Mouse (Mus musculus) cerebellum, adult (tissue): ENCODE data around the gene Tepp.
A peak's percentile ranks its signal among the peaks of the same experiment; 100 is the strongest.

Experiments
- ATAC-seq: cut with Nextera tagmentation; 2 replicates; pipeline ENCODE4 v1.9.2; 2017; ENCODE audit warnings: mild to moderate bottlenecking, moderate library complexity, mixed read lengths; ENCODE audit not compliant: insufficient number of reproducible peaks, low FRiP score, low TSS enrichment

Tepp gene

DNA sequence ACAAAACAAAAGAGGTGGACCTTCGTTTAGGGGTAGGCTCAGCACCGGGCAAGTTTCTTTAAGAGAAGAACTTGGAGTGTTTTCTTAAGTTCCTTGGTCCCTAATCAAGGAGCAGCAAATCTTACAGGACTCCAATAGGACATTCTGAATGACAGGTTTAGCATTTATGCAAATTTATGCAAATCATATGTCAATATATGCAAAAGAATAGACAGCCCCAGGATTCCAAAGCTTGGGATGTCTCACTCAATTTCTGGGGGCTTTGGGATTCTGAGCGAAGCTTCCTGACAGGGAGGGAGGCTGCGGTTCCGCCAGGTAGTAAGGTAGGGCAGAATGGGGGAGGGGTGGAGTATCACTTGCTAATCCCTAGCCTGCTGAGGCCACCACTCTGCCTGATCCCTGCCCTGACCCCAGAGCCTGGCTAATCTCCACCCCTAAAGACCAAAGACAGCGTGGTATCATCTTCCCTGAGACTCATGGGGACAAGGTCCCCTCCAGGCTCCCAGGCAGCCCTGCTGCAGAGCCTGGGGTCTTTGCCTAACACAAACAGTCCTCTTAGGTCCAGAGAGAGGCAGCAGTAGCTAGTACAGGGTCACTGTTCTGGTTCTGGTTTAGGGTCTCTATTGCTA is at the start of gene Tepp:
TSS of gene Tepp (plus strand) at position 225 of the 629 bp plus-strand sequence.
- ATAC-seq = no peak

DNA sequence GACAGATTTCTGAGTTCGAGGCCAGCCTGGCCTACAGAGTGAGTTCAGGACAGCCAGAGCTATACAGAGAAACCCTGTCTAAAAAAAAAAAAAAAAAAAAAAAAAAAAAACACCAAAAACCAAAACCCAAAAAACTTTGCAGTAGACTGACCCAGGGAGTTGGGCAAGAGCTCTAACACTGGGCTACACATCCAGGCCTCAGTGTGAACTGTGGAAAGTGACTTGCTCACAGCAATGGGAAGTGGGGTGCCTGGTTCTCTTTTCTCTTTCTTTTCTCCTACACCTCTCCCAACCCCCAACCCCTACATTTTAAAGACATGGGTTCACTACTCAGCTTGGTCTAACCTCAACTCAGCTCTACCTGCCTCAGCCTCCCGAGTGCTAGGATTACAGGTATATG is 48.2 kb upstream of the Tepp start:
- no peak for ATAC-seq

DNA sequence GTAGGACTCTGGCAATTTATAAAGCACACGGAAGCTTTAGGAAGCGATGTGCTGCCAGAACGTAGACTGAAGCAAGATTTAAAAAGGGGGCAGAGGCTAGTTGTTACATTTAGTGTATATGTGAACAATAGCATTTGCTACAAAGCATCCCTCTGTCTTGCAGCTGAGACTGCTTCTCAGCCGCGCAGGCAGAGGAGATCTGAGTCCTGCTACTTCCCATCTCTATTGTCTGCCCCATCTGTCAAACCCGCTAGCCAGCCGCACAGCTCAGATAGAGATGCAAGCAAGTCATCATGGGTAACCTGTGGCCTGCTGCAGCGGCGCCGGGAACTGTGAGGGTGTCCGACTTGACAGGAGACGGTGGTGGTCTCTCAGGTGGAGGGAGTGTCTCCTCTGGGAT is 39.9 kb upstream of the Tepp start:
- no peak for ATAC-seq

DNA sequence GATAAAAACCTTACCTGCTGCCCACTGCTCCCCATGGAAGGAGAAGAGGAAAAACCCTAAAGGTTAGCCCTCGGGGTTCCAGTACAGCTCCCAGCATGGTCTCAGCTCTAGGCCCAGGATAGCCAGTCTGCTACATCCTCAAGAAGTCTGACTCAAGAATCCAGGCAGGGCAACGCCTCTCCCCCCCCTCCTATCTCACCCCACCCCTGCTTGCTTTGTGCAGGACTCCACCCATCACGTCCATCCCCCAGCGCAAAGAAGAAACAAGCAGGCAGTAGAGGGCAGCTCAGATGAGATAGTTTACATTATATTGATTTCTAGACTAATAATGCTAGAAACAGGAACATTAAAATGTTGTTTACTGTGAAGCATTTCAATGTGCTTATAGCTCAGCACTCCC is 38.5 kb upstream of the Tepp start:
- no peak for ATAC-seq

DNA sequence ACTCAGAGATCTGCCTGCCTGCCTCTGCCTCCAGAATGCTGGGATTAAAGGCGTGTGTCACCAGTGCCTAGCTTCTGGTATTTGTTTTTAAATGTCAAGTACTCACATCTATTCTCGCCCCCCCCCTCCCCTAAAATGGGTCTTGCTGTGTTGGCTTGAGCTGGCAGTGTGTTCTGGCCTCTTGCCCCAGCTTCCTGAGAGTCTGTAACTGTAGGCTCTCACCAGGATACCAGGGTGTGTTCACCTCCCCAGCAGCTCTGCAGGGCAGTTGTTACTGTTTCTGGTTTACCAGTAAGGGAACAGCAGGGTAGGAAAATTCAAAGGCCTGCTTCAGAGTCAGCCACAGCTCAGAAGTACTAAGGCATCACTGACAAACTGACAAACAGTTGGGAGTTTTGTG is 37.5 kb upstream of the Tepp start:
- ATAC-seq = no peak

DNA sequence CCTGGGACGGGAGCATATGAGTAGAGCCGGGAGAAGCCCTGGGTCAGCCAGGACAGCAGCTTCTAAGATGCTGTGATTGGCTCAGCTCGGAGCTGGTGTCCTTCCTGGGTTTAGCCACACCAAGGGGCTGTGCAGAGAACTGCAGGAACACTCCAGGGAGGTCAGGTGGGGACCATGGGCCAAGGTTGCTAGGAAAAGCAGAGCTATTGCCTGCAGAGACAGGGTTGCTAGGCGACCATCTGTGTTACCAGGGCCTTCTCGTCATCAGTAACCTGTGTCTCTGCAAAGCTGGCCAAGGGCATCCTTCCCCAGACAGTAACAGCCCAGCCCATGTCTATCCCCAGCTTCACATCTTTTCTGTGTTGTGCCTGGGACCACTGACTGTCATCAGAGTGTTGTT is 28.9 kb upstream of the Tepp start:
- ATAC-seq = no peak

DNA sequence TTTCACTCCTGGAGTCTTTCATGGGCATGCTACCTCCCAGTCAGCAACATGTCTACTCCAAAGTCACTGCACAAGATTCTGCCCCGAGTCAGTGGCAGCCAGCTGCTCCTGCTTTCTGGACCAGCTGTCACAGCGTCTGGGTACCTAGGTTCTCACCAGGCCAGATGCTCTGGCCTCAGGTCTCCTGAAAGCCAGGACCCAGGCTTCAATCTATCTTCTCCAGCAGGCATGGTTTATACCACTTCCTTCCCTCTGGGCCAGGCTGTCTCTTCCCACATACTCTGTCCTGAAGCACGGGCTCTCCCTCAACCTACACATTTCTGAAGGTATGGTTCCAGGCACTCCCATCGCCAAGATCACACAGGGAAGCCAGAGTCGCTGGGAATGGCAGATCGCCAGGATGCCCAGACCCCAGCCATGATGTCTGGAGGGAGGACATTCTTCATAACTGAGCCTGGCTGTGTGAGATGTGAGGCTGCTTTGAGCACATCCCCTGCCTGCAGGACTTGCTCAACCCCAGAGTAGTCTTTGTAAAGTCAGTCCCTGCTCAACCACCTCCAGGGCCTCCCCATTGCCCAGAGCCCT is 21.2 kb upstream of the Tepp start:
- no peak for ATAC-seq

DNA sequence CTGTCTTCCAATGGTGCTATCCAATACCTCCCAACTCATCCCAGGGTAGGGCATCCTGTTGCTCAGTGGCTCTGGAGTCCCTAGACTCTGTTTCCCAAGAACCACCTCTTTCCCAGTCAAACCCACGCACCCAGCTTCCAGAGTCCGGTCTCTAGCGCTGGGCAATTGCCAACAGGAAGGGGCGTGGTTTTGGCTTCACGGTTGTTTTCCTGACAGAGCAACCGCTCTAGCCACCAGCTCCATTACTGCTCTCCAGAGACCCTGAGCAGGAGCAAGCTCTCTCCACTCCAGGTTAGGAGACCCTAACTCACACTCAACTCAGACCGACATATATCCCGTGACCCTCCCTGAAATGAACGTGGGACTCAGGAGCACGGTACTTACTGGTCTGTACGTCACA is 17.2 kb upstream of the Tepp start:
- no peak for ATAC-seq

DNA sequence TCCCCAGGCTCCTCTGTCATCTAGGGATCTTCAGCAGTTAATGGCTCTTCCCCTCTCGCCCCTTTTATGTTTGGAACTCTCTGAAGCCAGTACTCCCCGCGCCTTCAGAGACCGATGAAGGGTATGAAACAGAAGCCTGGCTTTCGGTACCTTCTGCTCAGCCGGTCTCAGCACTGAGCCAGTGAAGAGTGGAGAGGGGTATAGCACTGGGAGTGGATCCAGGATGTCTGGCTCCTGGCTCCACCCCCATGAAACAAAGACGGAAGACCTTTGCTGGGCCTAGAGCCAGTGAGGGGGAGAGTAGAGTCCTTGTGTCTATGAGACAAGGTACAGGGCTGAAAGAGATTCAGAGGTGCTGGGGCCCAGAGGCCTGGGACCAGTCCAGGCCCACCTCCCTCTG is 16.5 kb upstream of the Tepp start:
- no peak for ATAC-seq

DNA sequence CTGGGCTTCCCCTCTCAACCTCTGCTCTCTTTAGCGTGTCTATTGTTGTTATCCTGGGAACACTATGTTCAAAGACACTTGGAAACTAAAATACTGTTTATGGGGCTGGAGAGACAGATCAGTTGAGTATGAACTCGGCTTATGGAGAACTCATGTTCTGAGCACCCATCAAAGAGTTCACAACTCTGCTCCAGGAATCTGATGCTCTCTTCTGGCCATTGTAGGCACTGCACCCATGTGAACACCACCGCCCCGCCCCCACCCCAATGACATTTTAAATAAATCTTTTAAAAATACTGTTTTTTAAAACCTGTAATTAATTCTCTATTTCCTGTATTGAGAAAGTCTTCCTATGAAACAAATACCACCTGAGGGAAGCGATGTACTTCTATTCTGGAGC is 8.0 kb upstream of the Tepp start:
- no peak for ATAC-seq

DNA sequence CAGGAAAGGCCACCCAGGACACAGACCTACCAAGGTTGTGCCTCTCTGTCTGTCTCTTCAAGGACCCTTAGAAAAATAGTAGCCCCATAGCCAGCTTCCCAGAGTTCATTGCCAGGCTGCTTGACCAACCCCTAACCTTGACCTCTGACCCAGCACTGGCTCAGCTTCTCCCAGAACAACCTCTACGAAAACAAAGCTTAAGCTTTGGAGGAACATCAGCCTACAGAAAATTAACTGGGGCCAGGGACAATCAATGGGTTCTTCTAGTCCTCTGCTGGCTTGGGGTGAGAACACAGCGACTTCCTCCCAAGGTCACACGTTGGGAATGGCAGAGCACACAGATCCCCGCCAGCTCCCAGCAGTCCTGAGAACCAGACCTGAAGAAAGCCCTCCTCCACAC is 4.8 kb upstream of the Tepp start:
- ATAC-seq = no peak

DNA sequence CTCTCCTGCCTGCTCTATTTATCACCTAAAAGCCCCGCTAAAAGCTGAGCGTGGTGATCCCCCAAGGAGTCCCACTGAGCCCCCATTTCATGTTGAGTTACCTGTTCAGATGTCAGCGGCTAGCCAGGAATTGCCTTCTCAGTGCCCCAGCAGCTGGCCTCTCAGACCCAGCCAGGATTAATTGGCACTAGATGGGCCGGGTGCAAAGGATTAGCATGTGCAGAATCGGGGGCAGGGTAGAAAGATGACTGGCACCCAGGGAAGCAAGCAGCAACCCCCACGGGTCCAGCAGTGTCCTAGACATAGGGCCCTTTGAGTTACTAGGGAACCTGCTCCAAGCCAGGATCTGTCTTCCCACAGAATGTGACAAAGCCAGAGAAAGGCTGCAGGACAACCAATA is 3.9 kb upstream of the Tepp start, which contains the start of gene Cngb1:
TSS of gene Cngb1 (minus strand) at position 155 of the 400 bp plus-strand sequence.
- ATAC-seq = no peak

DNA sequence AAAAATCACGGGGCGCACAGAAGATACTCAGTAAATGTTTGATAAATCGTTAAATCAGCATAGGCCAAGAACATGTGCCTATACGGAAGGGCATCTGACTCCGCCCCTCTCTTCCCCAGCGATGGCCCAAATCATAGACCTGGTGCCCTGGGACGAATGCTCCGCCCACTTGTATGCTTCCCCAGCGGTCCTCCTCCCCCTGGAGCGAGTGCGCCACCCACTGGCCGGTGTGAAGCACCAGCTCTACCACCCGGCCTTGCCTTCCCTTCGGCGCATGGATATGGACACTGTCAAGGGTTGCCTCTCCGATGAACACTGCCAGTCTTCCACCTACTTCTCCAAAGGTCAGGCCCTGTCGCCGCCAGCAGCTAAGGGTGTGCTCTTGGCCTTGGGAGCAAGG is 2.5 kb downstream of the Tepp start:
- no peak for ATAC-seq

DNA sequence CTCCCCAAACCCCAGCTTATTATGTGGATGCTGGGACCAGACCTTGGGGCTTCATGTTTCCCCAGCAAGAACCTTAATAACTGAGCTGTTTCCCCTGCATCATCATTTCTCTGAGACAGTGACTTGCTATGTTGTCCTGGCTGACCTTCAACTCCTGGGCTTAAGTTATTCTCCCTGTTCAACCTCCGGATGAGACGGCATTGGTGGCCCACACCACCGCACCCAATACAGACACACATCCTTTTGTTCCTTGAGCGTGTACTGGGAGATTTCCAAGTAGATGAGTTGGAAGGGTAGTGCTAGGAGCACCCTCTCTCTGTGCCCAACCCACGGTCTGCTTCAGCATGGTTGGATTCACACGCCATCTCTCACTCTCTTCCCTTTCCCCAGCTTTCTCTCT is 3.5 kb downstream of the Tepp start:
- no peak for ATAC-seq

DNA sequence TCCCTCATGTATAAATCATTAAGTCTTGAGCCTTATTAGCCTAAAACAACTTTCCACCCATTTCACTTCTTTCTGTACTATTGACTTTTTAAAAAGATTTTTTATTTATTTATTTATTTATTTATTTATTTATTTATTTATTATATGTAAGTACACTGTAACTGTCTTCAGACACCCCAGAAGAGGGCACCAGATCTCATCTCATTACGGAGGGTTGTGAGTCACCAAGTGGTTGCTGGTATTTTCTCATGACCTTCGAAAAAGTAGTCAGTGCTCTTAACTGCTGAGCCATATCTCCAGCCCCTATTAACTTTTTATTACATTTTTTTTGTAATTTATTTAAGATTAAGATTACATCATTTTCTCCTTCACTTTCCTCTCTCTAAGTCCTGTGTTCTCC is 4.3 kb downstream of the Tepp start:
- ATAC-seq = no peak

DNA sequence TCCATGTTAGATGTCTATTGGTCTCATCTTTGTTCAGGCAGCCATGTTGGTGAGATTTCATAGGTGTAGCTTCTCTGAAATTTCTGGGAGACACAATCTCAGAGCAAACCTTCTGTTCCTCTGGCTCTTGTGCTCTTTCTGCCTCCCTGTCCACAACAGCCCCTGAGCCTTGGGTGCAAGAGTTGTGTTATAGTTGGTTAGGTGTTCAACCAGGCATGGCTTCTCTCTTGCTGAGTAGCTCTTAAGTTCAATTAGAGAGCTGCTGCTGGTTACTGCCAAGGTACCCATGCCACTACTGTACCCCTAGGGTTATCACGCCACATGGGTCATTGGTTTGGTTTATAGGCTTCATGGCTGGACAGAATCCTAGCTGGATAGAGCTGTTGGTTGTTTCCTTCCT is 5.0 kb downstream of the Tepp start:
- no peak for ATAC-seq

DNA sequence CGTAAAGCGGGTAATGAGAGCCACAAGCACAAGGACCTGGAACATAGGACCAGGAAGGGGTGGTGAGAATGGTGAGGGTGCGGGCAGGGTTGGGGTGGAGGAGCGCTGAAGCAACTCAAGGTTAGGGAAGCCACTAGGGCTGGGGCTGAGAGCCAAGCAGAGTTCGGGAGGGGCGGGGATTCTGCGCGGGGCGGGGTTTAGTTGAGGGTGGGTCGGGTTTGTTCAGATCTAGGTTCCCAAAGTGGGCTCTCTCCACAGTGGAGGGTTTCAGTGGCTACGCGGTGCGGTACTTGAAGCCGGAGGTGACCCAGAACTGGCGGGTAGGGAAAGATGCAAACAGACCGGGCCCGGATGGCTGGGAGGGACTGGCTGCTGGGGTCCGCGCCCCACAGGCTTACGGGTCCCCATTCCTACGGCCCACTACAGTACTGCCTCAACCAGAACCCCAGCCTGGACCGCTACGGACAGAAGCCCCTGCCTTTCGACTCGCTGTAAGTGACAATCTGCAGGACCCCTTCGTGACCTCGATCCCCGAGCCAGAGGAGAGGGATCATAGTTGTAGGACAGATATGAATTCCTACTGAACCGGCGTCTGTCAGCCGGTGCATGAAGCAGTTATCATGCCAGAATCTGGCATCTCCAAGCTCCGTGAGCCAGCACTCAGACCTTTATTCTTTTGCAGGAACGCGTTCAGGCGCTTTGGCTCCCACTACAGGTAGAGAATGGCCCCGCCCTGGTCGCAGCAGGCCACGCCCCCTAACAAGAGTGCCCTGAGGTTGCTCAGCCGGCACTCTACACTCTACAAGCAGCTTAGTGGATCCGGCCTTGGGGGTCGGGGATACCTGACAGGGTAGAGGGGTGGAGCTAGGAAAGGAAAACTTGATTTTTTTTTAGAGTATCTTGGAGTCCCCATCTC is 10.1 kb downstream of the Tepp start:
- peak; percentile 72 for ATAC-seq

DNA sequence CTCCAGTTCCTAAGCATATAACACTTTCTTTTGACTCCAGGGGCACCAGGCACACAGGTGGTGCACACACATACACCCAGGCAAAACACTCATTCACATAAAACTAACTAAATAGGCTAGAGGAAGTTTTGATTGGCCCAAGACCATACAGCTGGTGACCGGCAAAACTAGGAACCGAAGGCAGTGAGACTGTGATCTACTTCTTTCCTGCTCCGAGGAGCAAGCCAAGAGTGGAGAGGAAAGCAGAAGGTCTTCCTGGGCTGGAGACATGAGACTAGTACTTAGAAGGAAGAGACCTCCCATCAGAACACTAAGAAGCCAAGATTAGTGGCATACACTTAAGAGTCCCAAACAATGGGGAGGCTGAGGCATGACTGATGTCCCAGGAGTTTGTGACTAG is 12.8 kb downstream of the Tepp start:
- no peak for ATAC-seq

DNA sequence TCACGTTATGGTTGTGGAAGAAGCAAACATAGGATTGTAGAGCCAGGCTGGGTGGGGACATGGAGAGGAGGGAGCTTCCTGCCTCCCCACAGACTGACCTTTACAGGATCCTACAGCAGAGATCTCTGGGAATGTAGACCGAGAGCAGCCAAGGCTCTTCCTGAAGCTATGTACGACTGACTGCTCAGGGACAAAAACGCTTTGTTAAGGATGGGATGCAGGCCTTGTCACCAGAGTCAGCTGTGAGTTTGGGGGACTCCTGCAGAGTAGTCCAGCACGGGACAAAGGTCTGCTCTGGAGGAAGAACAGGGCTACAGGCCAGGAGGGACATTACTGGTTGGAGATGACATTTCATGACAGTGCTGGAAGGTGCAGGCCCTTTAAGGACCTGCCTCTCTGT is 14.3 kb downstream of the Tepp start:
- no peak for ATAC-seq

DNA sequence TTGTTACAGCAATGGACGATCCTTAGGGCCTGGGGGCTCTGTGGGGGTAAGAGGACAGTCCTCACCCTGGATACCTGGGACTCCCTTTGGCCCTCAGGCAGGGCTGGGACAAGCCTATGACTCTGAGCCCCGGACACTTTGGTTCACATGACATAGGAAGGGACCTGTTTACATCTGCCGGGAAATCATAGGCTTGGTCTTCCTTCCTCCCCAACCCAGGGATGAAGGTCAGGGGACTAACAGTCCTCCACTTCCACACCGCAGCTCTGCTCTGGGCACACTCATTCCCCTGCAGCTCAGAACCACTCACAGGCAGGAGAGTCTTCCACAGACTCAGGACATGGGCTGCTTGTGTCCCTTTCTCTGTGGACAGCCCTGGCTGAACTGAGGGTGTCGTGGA is 16.5 kb downstream of the Tepp start:
- ATAC-seq = no peak

DNA sequence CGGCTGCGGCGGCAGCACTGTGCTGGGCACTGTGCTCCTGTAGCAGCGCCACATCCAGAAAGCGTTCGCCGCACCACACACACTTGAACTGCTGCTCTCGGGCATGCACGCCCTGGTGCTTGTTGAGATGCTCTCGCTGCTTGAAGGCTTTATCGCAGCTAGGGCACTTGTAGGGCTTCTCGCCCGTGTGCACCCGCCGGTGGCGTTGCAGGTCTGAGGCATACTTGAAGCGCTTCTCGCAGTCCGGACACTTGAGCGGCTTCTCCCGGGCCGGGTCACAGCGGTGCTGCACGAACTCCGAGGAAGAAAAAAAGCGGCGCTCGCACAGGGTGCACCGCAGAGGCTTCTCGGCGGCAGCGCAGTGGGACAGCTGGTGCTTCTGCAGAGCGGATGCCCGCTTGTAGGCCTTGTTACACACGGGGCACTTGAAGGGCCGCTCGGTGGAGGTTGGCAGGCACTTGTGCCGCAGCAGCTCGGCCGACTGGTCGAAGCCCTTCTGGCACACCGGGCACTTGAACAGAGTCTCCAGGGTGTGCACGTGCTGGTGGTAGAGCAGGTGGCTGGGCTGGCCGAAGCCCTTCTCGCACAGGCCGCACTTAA is 17.6 kb downstream of the Tepp start:
- no peak for ATAC-seq
